Mouse (Mus musculus) MEL (cell line): ENCODE data around the gene Tap2.

ENCODE experiments used
- CTCF ChIP-seq, 3 experiments: IDR thresholded peaks in 2 of 3; conservative IDR thresholded peaks in 1 of 3; 2 replicates each; pipeline ENCODE4 v1.5.1; 2011 to 2012; ENCODE audit warnings: low read length in 3 of 3, low read depth in 2 of 3, mild to moderate bottlenecking in 2 of 3, improper control_type of control experiment in 1 of 3, inconsistent platforms in 1 of 3, mixed read lengths in 1 of 3, moderate library complexity in 1 of 3; ENCODE audit not compliant: control insufficient read depth in 1 of 3, insufficient read depth in 1 of 3, poor library complexity in 1 of 3, severe bottlenecking in 1 of 3
- GATA1 ChIP-seq: IDR thresholded peaks from 2 replicates; pipeline ENCODE4 v1.6.1; 2011; ENCODE audit warnings: low read depth, low read length, improper control_type of control experiment
- MEF2A ChIP-seq: IDR thresholded peaks from 2 replicates; pipeline ENCODE4 v1.6.1; 2014; ENCODE audit warnings: low read depth, mild to moderate bottlenecking, inconsistent platforms, low read length, improper control_type of control experiment; ENCODE audit not compliant: poor library complexity, insufficient replicate concordance, severe bottlenecking; ENCODE audit errors: extremely low read depth
- RAD21 ChIP-seq: IDR thresholded peaks from 2 replicates; pipeline ENCODE4 v1.6.1; 2011; ENCODE audit warnings: mild to moderate bottlenecking, low read depth, low read length, improper control_type of control experiment
- TAL1 ChIP-seq: IDR thresholded peaks from 2 replicates; pipeline ENCODE4 v1.6.1; 2012; ENCODE audit warnings: mild to moderate bottlenecking, inconsistent platforms, low read length, moderate library complexity, mixed read lengths
- TCF12 ChIP-seq: IDR thresholded peaks from 2 replicates; pipeline ENCODE4 v1.6.1; 2014; ENCODE audit warnings: low read depth, mild to moderate bottlenecking, inconsistent platforms, low read length, improper control_type of control experiment, moderate library complexity
- USF1 ChIP-seq: IDR thresholded peaks from 2 replicates; pipeline ENCODE4 v1.6.1; 2014; ENCODE audit warnings: low read depth, mild to moderate bottlenecking, inconsistent platforms, low read length, improper control_type of control experiment, moderate library complexity
- ZC3H11A ChIP-seq: IDR thresholded peaks from 2 replicates; pipeline ENCODE4 v1.6.1; 2012; ENCODE audit warnings: low read depth, mild to moderate bottlenecking, inconsistent platforms, low read length, improper control_type of control experiment

DNA sequence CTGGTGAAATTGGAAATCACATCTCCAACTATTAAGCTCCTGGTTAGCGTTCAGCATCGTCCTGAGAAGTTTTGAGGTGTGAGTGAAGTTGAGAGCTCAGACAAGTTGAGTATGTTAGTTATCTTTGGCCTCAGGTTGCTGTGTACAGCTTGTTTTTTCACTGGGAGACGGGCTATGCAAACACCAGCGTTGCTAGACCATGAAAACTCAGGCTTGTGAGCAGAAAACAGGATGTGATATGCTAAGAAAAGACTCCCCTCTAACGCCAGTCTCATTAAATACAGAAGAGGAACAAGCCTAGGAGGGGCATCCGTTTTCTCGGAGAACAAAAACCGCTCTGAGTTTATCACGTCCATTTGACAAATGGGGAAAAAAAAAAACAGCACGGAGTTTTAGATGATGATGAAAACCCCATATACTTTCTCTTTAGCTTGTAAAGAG, 36.3 kb downstream of the Tap2 start:
- no peak for TF ChIP-seq MEF2A
- TF ChIP-seq GATA1, result no peak
- no peak for TF ChIP-seq TAL1
- no peak for TF ChIP-seq ZC3H11A
- no peak for TF ChIP-seq CTCF (IDR thresholded peaks at IDR 0.05 in 2 of 3, conservative IDR thresholded peaks at IDR 0.05 in 1 of 3; ENCODE audit: control insufficient read depth in 1 of 3, insufficient read depth in 1 of 3, low read depth in 2 of 3, low read length in 3 of 3, poor library complexity in 1 of 3, severe bottlenecking in 1 of 3)
- no peak for TF ChIP-seq USF1
- TF ChIP-seq TCF12, result no peak
- no peak for TF ChIP-seq RAD21
